Mouse (Mus musculus): ENCODE results near the gene Larp6. TPM values are rescaled to one million over a fixed set of nuclear protein-coding genes. Genes with fewer than 3 reads are reported as not detected.

Gene Larp6
- polyA plus RNA-seq, 1 experiment from 2014 or later = 5.9 TPM

Other genes with a start within 250 kb of the Larp6 start
- 3.4 and 4.9 TPM in 2 replicates for gene Thsd4, start 190.9 kb upstream of the Larp6 start, polyA plus RNA-seq (2014; fragmentation: Nextera tagmentation; extraction: Ambion mirVana)
- gene Lrrc49, start 24.8 kb upstream of the Larp6 start, polyA plus RNA-seq (2014; fragmentation: Nextera tagmentation; extraction: Ambion mirVana) = 72.3 and 78.7 TPM in 2 replicates
- gene Uaca, start 81.6 kb downstream of the Larp6 start, polyA plus RNA-seq (2014; fragmentation: Nextera tagmentation; extraction: Ambion mirVana) = 12.5 and 13.5 TPM in 2 replicates

All from forebrain, embryonic 14.5 days (tissue).